Mouse (Mus musculus): ENCODE results near the gene Kcnh3.

The Kcnh3 gene

DNA sequence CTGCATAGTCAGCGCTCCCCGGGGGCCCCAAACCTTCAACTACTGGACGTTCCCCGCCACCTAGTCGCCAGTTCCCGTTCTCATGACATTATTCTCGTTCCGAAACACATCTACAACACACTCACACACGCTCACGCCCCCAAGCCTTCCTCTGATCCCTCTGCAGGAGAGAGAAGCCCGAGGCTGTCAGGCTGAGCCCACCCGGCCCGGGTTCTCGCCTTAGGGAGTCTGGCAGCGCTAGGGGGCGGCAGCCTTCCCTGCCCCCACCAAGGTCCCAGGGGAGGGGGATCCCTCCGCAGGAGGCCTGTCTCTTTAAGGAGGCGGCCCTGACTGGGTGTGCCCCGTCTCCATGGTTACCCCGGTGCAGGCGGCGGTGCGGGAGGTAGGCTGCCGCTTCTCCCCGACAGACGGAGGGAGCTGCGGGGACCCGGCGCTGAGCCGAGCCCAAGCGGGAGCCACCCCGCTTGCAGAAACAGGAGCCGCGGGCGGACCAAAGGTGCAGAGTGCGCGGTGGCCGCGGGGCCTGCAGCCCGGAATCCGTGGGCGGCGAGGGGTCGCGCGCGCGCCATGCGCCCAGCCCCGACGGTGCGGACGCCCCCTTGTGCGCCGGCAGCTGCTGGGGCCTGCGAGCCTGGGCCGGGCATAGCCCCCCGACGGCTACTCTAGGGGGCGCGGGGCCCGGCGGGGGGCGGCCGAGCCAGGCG lies at the start of gene Kcnh3:
Gene Kcnh3 (plus strand): TSS at position 654 of the 704 bp plus-strand sequence.
- peak; percentile 65 for DNase-seq

DNA sequence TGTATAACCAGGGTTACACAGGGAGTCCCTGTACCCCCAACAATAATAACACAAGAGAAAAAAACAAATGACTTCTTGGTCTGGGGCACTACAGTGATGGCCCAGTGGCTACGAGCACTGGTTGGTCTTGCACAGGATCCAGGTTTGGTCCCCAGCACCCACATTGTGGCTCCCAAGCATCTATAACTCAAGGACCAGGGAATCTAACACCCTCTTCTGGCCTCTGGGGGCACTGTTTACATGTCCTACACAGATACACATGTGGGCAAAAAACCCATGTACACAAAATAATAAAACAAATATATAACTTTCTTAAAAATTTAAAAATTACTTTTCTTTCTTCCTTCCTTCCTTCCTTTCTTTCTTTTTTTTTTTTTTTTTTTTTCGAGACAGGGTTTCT lies 45.0 kb upstream of the Kcnh3 start:
- DNase-seq, result no peak

DNA sequence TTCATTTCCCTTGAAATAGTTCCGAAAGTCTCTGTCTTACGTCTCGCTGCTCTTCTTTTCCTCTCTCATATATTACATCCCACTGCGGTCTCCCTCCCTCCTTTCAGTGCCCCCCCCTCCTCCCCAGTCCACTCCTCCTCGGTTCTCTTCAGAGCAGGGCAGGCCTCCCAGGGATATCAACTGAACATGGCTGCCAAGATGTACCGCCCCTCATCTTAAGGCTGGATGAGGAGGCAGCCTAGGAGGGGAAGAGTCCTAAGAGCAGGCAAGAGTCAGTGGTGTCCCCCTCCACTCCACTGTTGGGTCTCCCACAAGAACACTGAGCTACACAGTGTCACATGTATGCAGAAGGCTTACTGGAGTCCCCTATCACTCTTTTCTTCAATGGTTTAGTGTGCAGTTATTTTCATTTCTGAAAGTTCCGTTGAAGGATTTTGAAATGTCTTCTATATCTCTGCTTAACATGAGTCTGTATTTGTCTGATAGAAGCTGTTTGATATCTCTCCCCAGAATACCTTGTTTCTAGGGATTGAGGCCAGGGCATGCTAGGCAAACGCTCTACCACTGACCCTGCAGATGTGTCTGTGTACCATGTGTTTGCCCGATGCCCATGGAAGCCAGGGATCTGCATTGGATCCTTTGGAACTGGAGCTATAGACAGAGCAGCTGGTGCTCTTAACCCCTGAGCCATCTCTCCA lies 40.3 kb upstream of the Kcnh3 start:
- no peak for DNase-seq

DNA sequence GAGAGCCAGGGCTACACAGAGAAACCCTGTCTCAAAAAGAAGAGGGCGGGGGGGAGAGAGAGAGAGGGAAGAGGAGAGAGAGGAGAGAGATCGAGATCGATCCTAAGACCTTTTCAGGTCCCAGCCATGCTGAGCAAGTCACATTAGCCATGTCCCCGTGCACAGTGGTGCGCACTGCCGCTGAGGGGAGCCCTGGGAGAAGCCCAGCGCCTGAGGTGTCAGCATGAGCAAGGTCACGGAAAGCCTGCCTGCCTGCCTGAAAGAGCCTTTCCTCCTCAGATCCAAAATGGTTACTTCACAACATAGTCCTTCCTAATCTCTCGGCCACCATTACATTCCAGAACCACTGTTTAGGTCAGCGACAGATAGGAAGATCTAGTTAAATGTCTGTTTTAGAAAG lies 30.3 kb upstream of the Kcnh3 start:
- no peak for DNase-seq

DNA sequence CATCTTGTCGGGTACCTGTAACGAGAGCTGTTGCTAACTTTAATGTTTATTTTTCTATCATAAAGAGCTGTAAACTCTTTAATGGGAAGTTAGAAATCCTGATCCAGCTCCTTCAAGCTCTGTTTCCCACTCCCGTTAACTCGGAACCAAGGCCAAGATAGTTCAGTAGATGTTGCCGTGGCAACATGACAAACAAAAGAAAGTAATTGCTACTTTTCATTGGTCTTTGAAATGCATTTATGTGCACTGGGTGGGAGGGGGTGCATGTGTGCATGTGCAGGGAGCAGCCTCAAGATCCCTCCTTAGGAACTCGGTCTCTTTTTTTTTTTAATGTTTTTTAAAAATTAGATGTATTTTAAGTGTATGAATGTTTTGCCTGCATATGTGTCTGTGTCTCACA lies 29.6 kb upstream of the Kcnh3 start:
- peak; percentile 17 for DNase-seq

DNA sequence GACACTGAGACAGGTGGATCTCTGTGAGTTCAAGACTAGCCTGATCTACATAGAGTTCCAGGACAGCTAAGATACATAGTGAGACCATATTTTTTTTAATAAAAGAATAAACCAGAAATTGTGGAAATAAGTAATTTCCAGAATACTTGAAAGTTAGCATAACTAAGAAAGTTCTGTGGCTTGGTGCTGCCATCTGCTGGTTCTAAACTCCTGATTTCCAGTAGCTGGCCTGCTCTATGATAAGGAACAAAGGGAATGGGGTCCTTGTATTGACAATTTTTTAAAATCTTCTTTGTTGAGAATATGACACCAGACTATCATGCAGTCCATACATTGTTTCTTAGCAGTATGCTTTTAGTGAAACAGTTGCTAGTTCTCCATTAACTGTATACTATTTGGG lies 25.9 kb upstream of the Kcnh3 start:
- peak; percentile 63 for DNase-seq

DNA sequence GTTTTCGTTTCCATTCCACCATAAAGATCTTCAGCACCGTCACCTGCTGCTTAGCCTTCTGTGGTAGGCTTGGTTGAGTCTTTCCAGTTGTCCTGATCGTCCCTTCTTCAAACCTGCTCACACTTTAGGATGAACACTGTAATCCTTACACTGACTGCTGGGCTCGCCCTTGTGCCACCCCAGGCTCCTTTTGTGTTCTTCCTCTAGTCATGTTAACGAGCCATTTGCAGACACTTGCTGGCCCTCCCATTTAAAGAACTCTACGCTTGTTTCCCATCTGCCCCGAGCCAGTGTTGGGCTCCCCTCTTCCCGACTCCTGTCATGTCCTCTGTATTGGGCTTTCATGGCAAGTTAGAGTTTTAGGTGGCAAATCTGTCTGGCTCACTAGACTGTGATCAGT lies 18.7 kb upstream of the Kcnh3 start:
- DNase-seq, result no peak

DNA sequence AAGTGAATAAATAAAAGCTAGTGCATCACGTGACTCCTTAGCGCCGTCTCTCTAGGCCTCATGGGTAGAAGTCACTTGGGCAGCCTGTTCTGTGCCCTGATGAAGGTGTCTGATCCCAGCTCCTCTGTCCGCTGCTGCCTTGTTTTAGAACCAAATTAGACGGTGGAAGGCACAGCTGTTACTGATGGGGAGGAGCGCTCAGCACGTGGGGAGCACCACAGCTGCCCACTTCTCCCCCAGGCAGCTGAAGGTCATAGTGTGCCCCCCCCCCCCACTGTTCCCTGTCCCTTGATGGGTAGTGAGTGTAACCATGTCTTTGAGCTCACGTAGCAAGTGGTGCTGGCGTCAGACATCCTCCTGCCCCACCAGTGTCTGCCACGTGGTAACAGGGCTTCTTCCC lies 11.5 kb upstream of the Kcnh3 start:
- DNase-seq, result no peak

DNA sequence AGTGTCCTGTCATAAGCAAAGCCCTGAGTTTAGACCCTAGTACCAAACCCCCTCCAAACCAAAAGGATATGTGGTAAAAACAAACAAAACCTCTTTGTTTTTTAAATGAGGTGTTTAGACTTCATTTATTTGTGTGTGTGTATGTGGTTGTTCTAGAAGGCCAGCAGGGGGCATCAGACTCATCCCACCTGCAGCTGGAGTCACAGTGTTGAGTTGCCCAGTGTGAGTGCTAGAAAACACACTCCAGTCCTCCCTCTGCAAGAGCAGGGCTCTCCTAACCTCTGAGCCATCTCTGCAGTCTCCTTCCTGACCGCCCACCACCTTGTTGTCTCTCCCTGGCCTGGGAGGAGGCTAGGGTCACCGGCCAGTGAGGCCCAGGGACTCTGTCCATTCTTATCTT lies 9.7 kb upstream of the Kcnh3 start:
- peak; percentile 57 for DNase-seq

DNA sequence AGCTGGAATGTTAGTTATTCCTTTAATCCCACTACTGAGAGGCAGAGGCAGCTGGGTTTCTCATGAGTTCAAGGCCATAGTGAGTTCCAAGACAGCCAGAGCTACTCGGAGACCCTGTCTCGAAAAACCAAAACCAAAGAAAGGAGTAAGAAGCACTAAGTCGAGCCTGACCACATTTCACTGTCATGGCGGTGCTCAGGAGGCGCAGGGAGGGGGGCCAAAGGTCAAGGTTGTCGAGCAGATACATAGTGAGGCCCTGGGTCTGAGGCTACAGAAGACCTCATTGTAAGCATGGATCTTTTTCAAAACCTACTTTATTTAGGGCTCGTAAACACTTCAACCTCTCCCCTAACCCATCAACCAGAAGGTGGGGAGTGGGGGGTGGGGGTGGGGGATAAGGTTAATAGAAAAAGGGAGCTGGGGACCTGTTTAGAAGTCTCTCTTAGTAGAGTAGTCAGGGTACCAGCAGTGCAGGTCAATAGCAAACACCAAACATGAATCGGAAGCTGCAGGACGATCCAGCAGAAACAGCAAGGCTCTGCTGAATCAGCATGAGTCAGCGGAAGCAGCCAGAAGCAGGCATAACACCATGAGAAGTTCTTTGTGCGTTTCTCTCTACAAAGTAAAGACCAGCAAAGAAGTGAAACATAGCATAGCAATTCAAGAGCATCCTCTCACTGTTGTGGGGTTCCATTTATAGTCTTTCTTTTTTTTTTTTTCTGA lies 8.8 kb upstream of the Kcnh3 start:
- DNase-seq, result no peak

DNA sequence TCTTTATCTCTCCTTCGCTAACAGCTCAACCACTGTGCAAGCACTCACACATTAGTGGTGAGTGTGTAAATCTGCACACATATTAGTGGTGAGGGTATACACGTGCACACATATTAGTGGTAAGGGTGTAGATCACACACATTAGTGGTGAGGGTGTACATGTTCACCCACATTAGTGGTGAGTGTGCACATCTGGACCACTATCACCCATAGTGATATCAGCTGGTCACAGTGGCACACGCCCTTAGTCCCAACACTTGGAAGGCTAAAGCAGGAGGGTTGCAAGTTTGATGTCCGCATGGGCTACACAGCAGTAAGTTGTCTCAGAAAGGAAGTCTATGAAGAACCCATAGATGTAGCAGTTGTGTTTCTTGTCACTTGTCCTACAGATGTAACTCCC lies 7.0 kb upstream of the Kcnh3 start:
- no peak for DNase-seq

DNA sequence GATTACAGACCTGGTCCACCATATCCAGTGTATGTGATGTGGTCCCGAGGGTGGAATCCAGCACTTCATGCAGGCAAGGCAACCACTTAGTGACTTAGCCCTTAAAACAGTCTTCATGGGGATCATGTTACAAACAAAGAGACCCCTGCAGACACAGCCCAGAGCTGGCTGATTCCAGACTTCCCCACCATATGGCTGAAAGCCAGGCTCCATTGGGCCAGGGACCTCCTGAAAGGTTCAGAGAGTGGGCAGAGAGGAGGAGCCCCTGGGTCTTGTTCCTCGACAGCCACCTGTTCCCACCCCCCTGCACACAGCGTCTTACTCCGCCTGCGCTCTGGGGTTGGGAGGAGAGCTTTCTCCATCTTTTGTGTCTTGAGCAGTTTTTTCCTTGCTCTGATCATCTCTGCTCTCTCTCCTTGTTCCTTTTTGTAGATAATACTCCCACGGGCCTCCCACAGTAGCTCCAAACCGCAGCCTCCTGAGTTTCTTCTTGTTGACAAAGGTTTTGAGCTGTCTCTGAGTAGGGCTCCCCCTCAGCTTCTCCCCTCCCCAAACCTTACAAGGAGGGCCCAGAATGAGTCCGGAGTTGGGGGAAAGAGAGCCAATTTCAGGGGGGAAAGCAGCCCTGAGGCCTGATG lies 3.2 kb upstream of the Kcnh3 start:
- no peak for DNase-seq

DNA sequence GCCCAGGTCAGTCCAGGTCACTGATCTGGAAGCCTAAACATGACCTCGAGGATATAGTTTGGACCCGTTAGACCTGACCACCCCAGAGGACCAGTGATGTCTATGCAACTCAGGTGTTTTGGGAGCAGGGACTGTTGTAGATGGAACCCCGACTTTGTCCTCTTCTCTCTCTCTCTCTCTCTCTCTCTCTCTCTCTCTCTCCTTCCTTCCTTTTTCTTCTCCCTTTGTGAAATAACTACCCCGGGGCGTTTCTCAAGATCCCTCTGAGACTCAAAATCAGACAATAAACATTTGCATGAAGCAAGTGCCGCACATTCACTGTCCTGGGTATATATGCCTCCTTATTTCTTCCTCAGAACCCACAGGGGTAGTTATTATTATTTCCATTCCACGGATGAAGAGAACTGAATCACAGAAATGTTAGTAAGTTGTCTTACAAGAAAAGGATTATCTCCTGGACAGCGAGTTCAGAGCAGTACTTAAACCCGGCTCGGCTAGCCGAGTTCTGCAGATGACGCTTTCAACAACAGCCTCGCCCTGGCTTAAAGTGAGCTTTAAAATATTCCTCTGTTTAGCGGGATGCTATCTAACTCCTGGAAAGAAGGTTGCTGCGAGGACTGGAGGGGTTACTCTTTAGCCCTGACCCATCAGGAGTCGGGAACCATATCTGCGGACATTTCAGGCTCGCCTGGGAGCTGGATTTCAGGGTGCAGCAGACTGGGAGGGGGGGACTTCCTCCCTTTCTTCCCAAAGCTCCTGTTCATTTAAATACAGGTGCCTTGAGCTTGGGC lies 1.7 kb upstream of the Kcnh3 start:
- no peak for DNase-seq

DNA sequence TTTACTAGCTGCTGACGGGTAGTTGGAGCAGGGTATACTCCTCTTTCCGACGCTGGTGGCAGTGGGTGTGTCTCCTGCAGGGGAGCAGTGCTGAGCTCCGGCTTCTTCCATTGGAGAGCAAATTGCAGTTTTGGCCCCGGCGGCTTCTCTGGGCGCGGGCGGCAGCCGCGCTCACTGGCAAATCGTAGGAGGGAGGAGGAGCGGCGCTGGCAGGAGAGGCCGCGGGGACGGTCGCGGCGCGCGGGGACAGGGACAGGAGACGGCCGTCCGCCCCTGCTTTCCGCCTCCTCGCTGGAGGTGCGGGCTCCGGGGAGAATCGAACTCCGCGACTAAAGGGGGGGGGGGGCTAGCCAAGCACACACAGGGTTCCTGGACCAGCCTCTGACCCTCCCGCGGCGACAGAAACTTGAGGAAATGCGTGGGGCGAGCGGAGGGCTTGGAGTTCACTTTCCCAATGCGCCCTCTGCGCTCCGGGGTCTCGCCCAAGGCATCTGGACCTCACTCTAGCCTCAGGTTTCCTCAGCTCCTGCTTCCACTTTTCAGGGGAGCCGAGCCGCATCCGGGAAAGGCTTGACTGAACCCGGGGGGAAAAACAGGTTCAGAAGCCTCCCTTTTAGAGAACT lies 965 bp upstream of the Kcnh3 start:
- peak; percentile 49 for DNase-seq

DNA sequence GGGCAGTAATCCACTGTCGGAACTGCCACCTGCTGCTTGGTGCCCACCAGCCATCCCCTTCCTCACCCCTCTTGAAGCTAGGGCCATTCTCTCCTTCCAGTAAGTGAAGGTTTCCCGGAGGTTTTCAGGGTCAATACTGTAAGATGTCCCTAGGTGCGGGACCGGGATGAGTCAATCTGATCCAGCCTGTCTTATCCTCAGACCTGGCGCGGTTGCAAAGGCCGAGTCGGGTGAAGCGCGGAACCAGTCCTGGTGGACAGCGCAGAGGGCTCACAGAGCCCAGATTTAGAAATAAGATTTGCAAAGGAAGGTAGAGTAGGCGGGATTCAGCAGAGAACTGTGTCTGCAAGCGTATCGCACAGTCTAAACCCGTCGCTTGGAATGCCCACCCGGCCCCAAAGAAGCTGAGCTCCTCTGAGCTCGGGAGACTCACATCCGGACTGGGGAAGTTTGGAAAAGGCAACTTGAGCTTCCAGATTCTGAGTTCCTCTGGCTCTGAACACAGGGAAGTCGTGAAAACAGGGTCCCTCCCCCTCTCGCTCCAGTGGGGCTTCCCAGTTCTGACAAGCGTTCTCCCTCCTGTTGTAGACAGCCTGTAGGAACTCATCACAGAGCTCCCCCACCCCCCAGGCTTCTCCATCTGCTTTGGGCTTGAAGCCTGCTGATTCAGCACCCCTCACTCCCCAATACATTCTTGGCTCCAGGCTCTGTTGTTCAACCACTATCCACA lies 585 bp downstream of the Kcnh3 start:
- no peak for DNase-seq

DNA sequence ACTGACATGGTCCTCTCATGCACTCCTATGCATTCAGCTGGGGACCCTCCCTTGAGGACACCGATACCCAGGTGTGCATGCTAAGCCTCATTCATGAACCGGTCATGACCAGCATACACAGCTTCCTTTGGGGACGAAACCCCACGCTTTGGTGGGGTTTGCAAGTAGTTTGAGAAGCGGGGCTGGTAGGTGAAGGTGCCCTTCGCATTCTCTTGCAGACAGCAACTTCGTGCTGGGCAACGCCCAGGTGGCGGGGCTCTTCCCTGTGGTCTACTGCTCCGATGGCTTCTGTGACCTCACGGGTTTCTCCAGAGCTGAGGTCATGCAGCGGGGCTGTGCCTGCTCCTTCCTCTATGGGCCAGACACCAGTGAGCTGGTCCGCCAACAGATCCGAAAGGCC lies 1.4 kb downstream of the Kcnh3 start:
- DNase-seq, result no peak

DNA sequence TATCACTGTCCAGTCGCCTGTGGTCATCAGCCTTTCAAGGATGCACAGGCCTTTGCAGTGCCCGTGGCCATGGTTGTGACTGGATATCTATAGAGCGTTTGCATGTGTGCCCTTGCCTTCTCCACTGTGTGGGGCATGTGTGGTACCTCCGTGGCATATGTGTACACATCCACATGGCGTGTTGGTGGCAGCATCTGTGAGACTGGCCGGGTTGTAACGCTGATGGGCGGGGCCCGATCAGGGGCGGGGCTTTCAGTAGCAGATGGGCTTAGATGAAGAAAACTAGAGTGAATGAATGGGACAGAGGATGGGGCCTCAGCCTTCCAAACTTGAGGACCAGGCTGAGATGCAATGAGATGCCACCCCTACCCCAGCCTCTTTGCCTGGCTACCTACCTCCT lies 7.3 kb downstream of the Kcnh3 start:
- DNase-seq, result no peak

DNA sequence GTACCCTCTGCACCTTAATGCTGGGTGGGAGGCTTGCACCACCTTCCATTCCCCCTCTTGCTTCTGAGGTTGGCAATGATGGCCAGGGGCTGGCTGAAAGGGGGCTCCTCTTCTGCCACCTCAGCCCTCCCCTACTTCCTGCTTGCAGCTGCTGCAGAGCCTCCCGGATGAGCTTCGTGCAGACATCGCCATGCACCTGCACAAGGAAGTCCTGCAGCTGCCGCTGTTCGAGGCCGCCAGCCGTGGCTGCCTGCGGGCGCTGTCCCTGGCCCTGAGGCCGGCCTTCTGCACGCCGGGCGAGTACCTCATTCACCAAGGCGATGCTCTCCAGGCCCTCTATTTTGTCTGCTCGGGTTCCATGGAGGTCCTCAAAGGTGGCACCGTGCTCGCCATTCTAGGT lies 9.1 kb downstream of the Kcnh3 start:
- no peak for DNase-seq

DNA sequence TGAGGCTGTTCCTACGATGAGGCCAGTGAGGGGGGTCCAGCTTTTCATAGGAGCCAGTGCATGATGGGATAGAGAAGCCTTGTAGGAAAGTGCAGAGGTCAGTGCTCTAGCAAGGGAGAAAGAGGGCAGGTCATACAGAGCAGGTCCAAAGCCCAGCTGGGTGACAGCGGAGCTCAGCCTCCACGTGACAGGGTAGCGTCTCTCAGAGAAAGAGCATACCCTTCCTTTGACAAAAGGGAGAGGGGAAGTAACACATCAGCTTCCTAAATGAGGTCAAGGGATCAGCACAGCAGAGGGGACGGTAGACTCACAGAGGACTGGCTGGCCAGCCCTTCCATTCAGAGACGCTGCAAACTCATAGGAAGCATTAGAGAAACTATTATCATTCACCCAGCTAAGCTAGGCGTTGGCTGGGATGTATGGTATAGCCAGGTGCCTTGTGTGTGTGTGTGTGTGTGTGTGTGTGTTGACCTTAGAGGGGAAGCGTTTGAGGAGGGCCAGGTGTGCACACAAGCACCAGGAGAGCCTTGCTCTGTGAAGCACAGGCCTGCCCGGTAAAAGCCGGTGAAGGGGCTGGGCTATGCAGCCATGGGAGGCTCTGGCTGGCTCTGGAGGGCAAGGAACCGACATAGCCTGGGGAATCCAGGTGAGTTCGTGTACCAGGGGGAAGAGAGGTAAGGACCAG lies 9.8 kb downstream of the Kcnh3 start:
- no peak for DNase-seq

DNA sequence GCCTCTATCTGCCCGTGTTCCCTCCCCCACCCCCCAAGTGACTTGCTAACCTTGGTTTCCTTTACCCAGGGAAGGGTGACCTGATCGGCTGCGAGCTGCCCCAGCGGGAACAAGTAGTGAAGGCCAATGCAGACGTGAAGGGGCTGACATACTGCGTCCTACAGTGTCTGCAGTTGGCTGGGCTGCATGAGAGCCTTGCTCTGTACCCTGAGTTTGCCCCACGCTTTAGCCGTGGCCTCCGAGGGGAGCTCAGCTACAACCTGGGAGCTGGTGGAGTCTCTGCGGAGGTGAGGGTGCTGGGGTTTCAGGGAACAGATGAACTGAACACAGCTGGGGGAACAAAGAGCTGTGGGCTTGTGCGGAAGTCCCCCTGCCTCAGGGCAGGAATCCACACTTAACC lies 13.3 kb downstream of the Kcnh3 start:
- DNase-seq, result no peak

DNA sequence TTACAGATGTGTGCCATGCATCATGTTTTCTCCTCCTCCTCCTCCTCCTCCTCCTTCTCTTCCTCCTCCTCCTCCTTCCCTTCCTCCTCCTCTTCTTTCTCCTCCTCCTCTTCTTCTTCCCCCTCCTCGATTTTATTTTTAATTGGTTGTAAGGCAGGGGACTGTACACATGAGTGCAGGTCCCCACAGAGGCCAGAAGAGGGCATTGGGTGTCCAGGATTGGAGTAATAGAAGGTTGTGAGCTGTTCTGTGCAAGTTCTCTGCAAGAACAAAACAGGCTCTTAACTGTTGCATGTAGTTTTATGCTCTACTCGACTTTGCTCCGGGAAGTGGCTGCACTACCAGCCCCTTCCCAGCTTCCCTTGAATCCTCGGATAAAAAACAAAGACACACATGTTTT lies 15.5 kb downstream of the Kcnh3 start:
- DNase-seq, result no peak

All from lung, postnatal 36 days (tissue).